Mouse (Mus musculus): Measurements from ENCODE around the gene Tgif1. TPM values are rescaled to one million over a fixed set of nuclear protein-coding genes. Genes with fewer than 3 reads are reported as not detected.

The Tgif1 gene
- total and polyA plus RNA-seq, 3 experiments: 44.5 to 74.4 (median 70.6) TPM

DNA sequence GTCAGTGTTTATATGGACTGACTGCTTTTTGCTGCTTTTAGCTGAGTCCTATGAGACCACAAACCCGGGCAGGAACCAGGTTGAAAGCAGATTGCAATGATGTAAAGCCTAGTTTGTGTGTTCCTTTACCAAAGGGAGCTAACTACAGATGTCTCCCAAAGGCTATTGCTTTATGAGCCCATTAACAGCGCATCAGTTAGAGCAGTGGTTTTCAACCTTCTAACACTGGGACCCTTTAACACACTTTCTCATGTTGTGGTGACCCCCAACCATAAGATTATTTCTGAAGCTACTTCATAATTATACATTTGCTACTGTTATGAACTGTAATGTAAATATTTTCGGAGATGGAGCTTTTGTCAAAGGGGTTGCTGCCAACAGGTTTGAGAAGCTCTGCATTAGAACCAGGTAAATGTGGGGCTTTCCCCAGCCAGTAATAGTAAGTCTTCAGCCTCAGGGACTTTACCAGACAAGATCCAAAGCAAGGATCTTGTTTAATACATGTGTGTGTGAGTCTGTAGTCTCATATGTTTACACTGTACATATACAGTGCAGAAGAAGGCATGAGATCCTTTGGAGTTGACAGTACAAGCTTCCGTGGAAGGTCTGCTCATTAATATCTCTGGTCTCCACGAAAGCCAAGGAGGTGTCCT lies 15.4 kb upstream of the Tgif1 start:
- no peaks in the 10 kb centered on the region for H3K79me2 ChIP-seq (replicated peaks; ENCODE audit: control insufficient read depth, extremely low read depth, insufficient read depth, poor library complexity, severe bottlenecking)
- H3K4me1 ChIP-seq (ENCODE audit: control insufficient read depth in 1 of 2, insufficient read depth in 2 of 2): peaks cover 16 to 50% of the 10 kb centered on the region in 2 experiments
- no peak for DNase-seq (ENCODE audit: extremely low read depth)
- in situ Hi-C loops (cut with MboI; ENCODE audit: low pct_ligation_motif_present, low pct_unique_long_range_greater_than_20kb, low sequenced_read_pairs): no loop called here
- H3K27me3 ChIP-seq (replicated peaks): no peaks in the 10 kb centered on the region
- H3K9ac ChIP-seq (ENCODE audit: insufficient read depth, low read depth): no peak overlapping the region
- dilution Hi-C loops (cut with MboI; ENCODE audit: extremely low pct_ligation_motif_present, extremely low pct_unique_long_range_greater_than_20kb, low sequenced_read_pairs): no loop called here
- TF ChIP-seq POLR2AphosphoS2 (IDR thresholded peaks at IDR 0.05; ENCODE audit: low read depth, low read length): peak; percentile 52; the same call in 1 of the 2 replicates
- TF ChIP-seq ZMIZ1 (IDR thresholded peaks at IDR 0.05; ENCODE audit: low read depth, low read length): no peak
- H3K27ac ChIP-seq (ENCODE audit: insufficient read depth, low read depth): peak overlapping the region; percentile 59
- H3K4me2 ChIP-seq (ENCODE audit: insufficient read depth, low read depth, poor library complexity, severe bottlenecking): peak overlapping the region; percentile 35; the same call in 1 of the 2 replicates
- H3K36me3 ChIP-seq (replicated peaks in 1 of 2; ENCODE audit: control insufficient read depth in 1 of 2, insufficient read depth in 1 of 2, low read length in 1 of 2): peaks cover 8 to 65% of the 10 kb centered on the region in 2 experiments
- peaks cover 7% of the 10 kb centered on the region for H3K9me3 ChIP-seq (replicated peaks; ENCODE audit: low read length)
- H3K4me3 ChIP-seq (replicated peaks in 1 of 3; ENCODE audit: low read depth in 2 of 3, low read length in 2 of 3, poor library complexity in 1 of 3): no peak overlapping the region

GRCm38 (mm10) chr17:70866538-70867114 lies 13.3 kb upstream of the Tgif1 start:
- peaks cover 11% of the 10 kb centered on the region for H3K9me3 ChIP-seq (replicated peaks; ENCODE audit: low read length)
- no peak overlapping the region for H3K9ac ChIP-seq (ENCODE audit: insufficient read depth, low read depth)
- peaks cover 13 to 29% of the 10 kb centered on the region in 2 experiments for H3K4me1 ChIP-seq (ENCODE audit: control insufficient read depth in 1 of 2, insufficient read depth in 2 of 2)
- H3K79me2 ChIP-seq (replicated peaks; ENCODE audit: control insufficient read depth, extremely low read depth, insufficient read depth, poor library complexity, severe bottlenecking): no peaks in the 10 kb centered on the region; the same call in 1 of the 2 replicates
- no peak overlapping the region for H3K4me2 ChIP-seq (ENCODE audit: insufficient read depth, low read depth, poor library complexity, severe bottlenecking)
- in situ Hi-C loops (cut with MboI; ENCODE audit: low pct_ligation_motif_present, low pct_unique_long_range_greater_than_20kb, low sequenced_read_pairs) (no loop called here), dilution Hi-C loops (cut with MboI; ENCODE audit: extremely low pct_ligation_motif_present, extremely low pct_unique_long_range_greater_than_20kb, low sequenced_read_pairs) (no loop called here)
- DNase-seq (ENCODE audit: extremely low read depth): no peak
- no peaks in the 10 kb centered on the region for H3K27me3 ChIP-seq (replicated peaks)
- no peak overlapping the region for H3K4me3 ChIP-seq (replicated peaks in 1 of 3; ENCODE audit: low read depth in 2 of 3, low read length in 2 of 3, poor library complexity in 1 of 3)
- peaks cover 23 to 67% of the 10 kb centered on the region in 2 experiments for H3K36me3 ChIP-seq (replicated peaks in 1 of 2; ENCODE audit: control insufficient read depth in 1 of 2, insufficient read depth in 1 of 2, low read length in 1 of 2)
- no peak overlapping the region for H3K27ac ChIP-seq (ENCODE audit: insufficient read depth, low read depth)
- TF ChIP-seq CTCF (conservative IDR thresholded peaks at IDR 0.05 in 1 of 2, IDR thresholded peaks at IDR 0.05 in 1 of 2; ENCODE audit: low read depth in 2 of 2, low read length in 2 of 2) (0 out of 4 replicates have a peak, but pooled peaks of 1 of the 2 experiments have one; percentile 12), CHD2 (IDR thresholded peaks at IDR 0.05; ENCODE audit: low read length) (no peak), ETS1 (conservative IDR thresholded peaks at IDR 0.05; ENCODE audit: low read depth, low read length) (no peak), HCFC1 (IDR thresholded peaks at IDR 0.05; ENCODE audit: low read depth, low read length) (no peak), MAX (IDR thresholded peaks at IDR 0.05; ENCODE audit: low read length) (no peak), MYC (IDR thresholded peaks at IDR 0.05; ENCODE audit: low read depth, low read length) (no peak), JUN (IDR thresholded peaks at IDR 0.05; ENCODE audit: insufficient read depth, low read depth, low read length) (no peak), GABPA (IDR thresholded peaks at IDR 0.05; ENCODE audit: insufficient replicate concordance, low read depth, low read length) (no peak)

DNA sequence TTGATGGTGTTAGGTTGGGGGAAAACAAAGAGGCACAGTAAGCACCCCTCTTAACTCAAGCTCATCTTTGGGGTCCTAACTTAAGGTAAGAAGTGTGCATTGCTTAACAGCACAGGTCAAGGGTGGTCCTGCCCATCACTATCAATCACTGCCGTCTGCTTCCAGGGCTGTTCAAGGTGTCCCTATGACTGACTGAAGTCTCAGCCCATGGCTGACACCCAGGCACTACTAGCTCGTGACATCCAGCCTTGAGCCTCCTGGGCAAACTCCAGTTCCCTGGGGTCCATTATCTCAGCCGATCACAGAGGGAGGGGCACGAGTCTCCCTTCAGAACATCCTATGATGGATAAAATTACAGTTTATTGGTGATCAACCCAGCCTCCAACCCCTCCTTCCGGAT lies 12.7 kb upstream of the Tgif1 start:
- Histone ChIP-seq H3K27ac (ENCODE audit: insufficient read depth, low read depth) (no peak overlapping the region), H3K9me3 (replicated peaks; ENCODE audit: low read length) (peaks cover 15% of the 10 kb centered on the region), H3K4me1 (ENCODE audit: control insufficient read depth in 1 of 2, insufficient read depth in 2 of 2) (peaks cover 13 to 28% of the 10 kb centered on the region in 2 experiments), H3K4me3 (replicated peaks in 1 of 3; ENCODE audit: low read depth in 2 of 3, low read length in 2 of 3, poor library complexity in 1 of 3) (no peak overlapping the region), H3K4me2 (ENCODE audit: insufficient read depth, low read depth, poor library complexity, severe bottlenecking) (no peak overlapping the region), H3K79me2 (replicated peaks; ENCODE audit: control insufficient read depth, extremely low read depth, insufficient read depth, poor library complexity, severe bottlenecking) (no peaks in the 10 kb centered on the region; the same call in 1 of the 2 replicates), H3K27me3 (replicated peaks) (no peaks in the 10 kb centered on the region), H3K36me3 (replicated peaks in 1 of 2; ENCODE audit: control insufficient read depth in 1 of 2, insufficient read depth in 1 of 2, low read length in 1 of 2) (peaks cover 29 to 70% of the 10 kb centered on the region in 2 experiments), H3K9ac (ENCODE audit: insufficient read depth, low read depth) (no peak overlapping the region)
- no peak for TF ChIP-seq MEF2A (IDR thresholded peaks at IDR 0.05; ENCODE audit: borderline replicate concordance, low read depth, low read length)
- no peak for TF ChIP-seq CTCF (conservative IDR thresholded peaks at IDR 0.05 in 1 of 2, IDR thresholded peaks at IDR 0.05 in 1 of 2; ENCODE audit: low read depth in 2 of 2, low read length in 2 of 2)
- TF ChIP-seq E2F4 (IDR thresholded peaks at IDR 0.05; ENCODE audit: insufficient replicate concordance, low read depth, low read length): no peak
- no peak for TF ChIP-seq CHD1 (IDR thresholded peaks at IDR 0.05; ENCODE audit: low read depth, low read length)
- TF ChIP-seq MAX (IDR thresholded peaks at IDR 0.05; ENCODE audit: low read length): no peak
- TF ChIP-seq IRF4 (IDR thresholded peaks at IDR 0.05; ENCODE audit: low read depth, low read length): no peak
- TF ChIP-seq CHD2 (IDR thresholded peaks at IDR 0.05; ENCODE audit: low read length): no peak
- TF ChIP-seq JUND (conservative IDR thresholded peaks at IDR 0.05; ENCODE audit: low read depth, low read length): no peak
- no peak for DNase-seq (ENCODE audit: extremely low read depth)
- in situ Hi-C loops (cut with MboI; ENCODE audit: low pct_ligation_motif_present, low pct_unique_long_range_greater_than_20kb, low sequenced_read_pairs): no loop called here
- dilution Hi-C loops (cut with MboI; ENCODE audit: extremely low pct_ligation_motif_present, extremely low pct_unique_long_range_greater_than_20kb, low sequenced_read_pairs): no loop called here

All from CH12.LX (cell line).